Mouse (Mus musculus) lung, postnatal 0 days (tissue): ENCODE data around the gene Xylt1.

Source experiments
- CTCF ChIP-seq: IDR thresholded peaks from 2 replicates; pipeline ENCODE4 v1.5.1; 2016; ENCODE audit warnings: antibody characterized with exemption, mild to moderate bottlenecking
- EP300 ChIP-seq: IDR thresholded peaks from 2 replicates; pipeline ENCODE4 v1.6.1; 2016; ENCODE audit warnings: antibody characterized with exemption, mild to moderate bottlenecking, control low read depth

DNA sequence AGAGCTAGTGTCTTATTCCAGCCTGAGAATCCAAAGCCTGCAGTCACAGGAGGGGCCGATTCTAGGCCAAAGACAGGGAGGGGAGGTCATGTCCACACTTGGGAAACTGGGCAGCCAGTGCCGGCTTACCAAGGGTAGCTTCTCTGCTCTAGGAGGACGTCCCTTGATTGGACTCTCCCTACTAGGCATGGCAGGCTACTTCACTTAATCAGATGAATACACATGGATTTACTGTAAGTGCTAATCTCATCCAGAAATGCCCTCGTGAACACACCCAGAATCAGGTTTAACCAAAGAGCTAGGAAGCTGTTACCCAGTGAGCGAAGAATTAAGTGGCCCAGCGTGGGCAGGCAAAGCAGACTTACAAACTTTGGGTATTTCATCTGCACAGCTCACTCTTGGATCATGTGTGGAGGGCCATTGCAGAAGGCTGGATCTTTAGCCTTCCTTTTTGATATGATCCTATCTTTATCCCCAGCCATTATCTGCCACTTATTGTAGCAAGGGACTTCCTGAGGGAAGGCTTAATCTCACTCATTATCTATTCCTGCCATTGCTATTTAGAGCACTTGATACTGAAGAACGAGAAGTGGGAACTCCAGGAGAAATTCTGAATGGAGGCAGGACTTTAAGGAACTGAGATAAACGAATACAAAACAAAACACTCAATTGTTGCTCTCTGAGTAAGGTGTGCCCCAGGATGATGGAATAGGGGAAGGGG is 28.6 kb downstream of the Xylt1 start:
- TF ChIP-seq CTCF (no peak), EP300 (no peak)
